Mouse (Mus musculus): ENCODE data around the gene Vamp4. TPM values are rescaled to one million over a fixed set of nuclear protein-coding genes. Genes with fewer than 3 reads are reported as not detected.

Gene Vamp4
- polyA plus RNA-seq, 1 experiment from 2014 or later, result 15.5 TPM

GRCm38 (mm10) chr1:162549615-162550283 lies 20.6 kb upstream of the Vamp4 start:
- Histone ChIP-seq H3K4me2 (0 out of 2 replicates have a peak overlapping the region, but pooled peaks have one; percentile 97), H3K4me1 (replicated peaks) (peaks cover 49% of the 10 kb centered on the region), H3K36me3 (peaks cover 18% of the 10 kb centered on the region), H3K4me3 (replicated peaks) (no peak overlapping the region), H3K9me3 (replicated peaks) (no peaks in the 10 kb centered on the region), H3K27me3 (no peaks in the 10 kb centered on the region), H3K9ac (no peak overlapping the region), H3K27ac (no peak overlapping the region)
- 67% methylated on average over 5 of the region's 5 CpGs for WGBS (ENCODE audit: insufficient replicate concordance)
- ATAC-seq (ENCODE audit: low read depth) (no peak), DNase-seq (no peak)

- peak overlapping the region; percentile 10; the same call in 1 of the 2 replicates for H3K4me2 ChIP-seq
- 24% methylated on average over 9 of the region's 9 CpGs for WGBS (ENCODE audit: insufficient replicate concordance)
- no peaks in the 10 kb centered on the region for H3K27me3 ChIP-seq
- no peak overlapping the region for H3K9ac ChIP-seq
- DNase-seq (no peak), ATAC-seq (ENCODE audit: low read depth) (peak; percentile 19)
- peaks cover 24% of the 10 kb centered on the region for H3K4me1 ChIP-seq (replicated peaks)
- H3K27ac ChIP-seq, result no peak overlapping the region
- H3K9me3 ChIP-seq (replicated peaks), result no peaks in the 10 kb centered on the region
- no peaks in the 10 kb centered on the region for H3K36me3 ChIP-seq
- no peak overlapping the region for H3K4me3 ChIP-seq (replicated peaks)
Observed at GRCm38 (mm10) chr1:162552956-162553355, 17.4 kb upstream of the Vamp4 start.

DNA sequence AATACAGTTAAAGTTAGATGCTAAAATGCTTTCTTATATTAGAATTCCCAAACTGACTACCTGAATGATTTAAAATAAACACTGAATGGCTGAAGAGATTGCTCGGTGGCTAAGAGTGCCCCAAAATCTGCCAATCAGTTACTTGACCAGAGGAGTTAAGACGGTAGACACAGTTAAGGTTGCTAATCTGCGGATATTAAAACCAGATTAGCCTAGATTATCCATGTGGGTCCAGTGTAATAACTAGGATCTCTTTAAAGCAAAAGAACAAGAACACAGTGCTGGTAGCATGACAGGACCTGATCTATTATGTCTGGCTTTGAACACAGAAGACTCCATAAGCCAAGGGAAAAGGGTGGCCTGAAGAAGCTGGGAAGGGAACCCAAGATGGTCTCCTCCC lies 16.1 kb upstream of the Vamp4 start:
- no peaks in the 10 kb centered on the region for H3K9me3 ChIP-seq (replicated peaks)
- H3K4me3 ChIP-seq (replicated peaks), result no peak overlapping the region
- H3K27me3 ChIP-seq, result no peaks in the 10 kb centered on the region
- H3K36me3 ChIP-seq, result no peaks in the 10 kb centered on the region
- no peak overlapping the region for H3K4me2 ChIP-seq
- peaks cover 18% of the 10 kb centered on the region for H3K4me1 ChIP-seq (replicated peaks)
- H3K9ac ChIP-seq, result no peak overlapping the region
- no peak for ATAC-seq (ENCODE audit: low read depth)
- H3K27ac ChIP-seq, result no peak overlapping the region
- 61% methylated on average over 3 of the region's 3 CpGs for WGBS (ENCODE audit: insufficient replicate concordance)
- DNase-seq, result no peak

- no peak overlapping the region for H3K4me3 ChIP-seq (replicated peaks)
- ATAC-seq (ENCODE audit: low read depth) (no peak), DNase-seq (no peak)
- no peak overlapping the region for H3K9ac ChIP-seq
- H3K27ac ChIP-seq, result no peak overlapping the region
- H3K9me3 ChIP-seq (replicated peaks), result no peaks in the 10 kb centered on the region
- no peak overlapping the region for H3K4me2 ChIP-seq
- no peaks in the 10 kb centered on the region for H3K36me3 ChIP-seq
- no peaks in the 10 kb centered on the region for H3K4me1 ChIP-seq (replicated peaks)
- WGBS (ENCODE audit: insufficient replicate concordance), result 22% methylated on average over 1 of the region's 1 CpGs
- H3K27me3 ChIP-seq, result peaks cover 14% of the 10 kb centered on the region
Observed at GRCm38 (mm10) chr1:162563236-162563635, 7.1 kb upstream of the Vamp4 start.

DNA sequence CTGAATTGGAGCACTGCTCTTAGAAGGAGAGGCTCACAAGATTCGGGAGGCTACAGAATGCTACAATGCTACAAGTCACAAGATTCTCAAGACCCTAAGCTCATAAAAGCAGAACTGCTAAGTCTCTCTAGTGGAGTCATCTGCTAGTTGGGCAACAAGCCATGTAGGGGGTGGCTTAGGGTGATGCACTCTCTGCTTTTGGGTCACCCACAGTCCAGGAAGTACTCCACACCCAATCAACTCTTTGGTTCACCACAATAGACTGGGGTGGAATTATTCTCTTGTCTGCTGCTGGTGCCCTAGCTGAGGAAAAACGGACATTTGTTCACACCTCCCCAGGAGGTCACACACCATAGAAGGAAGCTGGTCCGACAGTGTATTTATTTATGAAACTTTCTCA lies 5.3 kb upstream of the Vamp4 start:
- Histone ChIP-seq H3K4me1 (replicated peaks) (peaks cover 9% of the 10 kb centered on the region), H3K27me3 (peaks cover 10% of the 10 kb centered on the region), H3K27ac (no peak overlapping the region), H3K4me3 (replicated peaks) (no peak overlapping the region), H3K9ac (no peak overlapping the region), H3K4me2 (no peak overlapping the region), H3K36me3 (no peaks in the 10 kb centered on the region), H3K9me3 (replicated peaks) (no peaks in the 10 kb centered on the region)
- DNase-seq (no peak), ATAC-seq (ENCODE audit: low read depth) (peak; percentile 47; the same call in 1 of the 2 replicates)
- WGBS (ENCODE audit: insufficient replicate concordance), result 38% methylated on average over 3 of the region's 3 CpGs

GRCm38 (mm10) chr1:162567351-162567750 lies 3.0 kb upstream of the Vamp4 start:
- peaks cover 7% of the 10 kb centered on the region for H3K27me3 ChIP-seq
- DNase-seq (no peak), ATAC-seq (ENCODE audit: low read depth) (no peak)
- no peak overlapping the region for H3K9ac ChIP-seq
- no peaks in the 10 kb centered on the region for H3K9me3 ChIP-seq (replicated peaks)
- no peak overlapping the region for H3K4me2 ChIP-seq
- peaks cover 20% of the 10 kb centered on the region for H3K4me1 ChIP-seq (replicated peaks)
- 65% methylated on average over 3 of the region's 3 CpGs for WGBS (ENCODE audit: insufficient replicate concordance)
- no peak overlapping the region for H3K27ac ChIP-seq
- no peak overlapping the region for H3K4me3 ChIP-seq (replicated peaks)
- no peaks in the 10 kb centered on the region for H3K36me3 ChIP-seq

DNA sequence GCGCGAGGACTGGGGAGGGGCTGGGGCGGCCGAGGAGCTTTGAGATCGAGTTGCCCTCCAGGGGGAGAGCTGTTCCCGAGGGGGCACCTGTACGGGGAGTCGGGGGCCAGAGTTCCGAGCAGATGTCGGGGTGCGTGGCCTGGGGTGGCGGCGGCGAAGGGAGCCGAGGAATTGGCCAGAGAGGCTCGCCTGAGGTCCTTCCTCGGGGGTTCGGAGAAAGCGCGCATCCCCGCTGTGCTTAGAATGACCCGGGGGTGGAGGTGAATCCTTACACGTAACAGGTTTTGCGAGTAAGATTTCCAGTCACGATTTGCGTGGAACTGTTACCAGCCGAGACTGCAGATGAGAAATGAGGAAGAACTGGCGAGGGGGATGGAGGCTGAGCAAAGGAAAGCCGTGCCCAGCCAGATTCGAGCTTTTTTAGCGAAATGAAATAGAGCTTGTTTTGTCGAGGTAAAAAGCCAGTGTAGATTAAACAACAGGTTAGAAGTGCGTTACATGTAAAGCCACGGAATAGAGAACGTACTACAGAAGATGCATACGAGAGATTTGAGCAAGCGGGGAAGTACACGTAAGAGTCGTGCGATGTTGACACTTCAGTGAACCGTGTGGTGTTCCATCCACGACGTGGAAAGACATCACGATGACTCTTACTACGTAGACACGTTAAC lies 751 bp downstream of the Vamp4 start:
- H3K4me3 ChIP-seq (replicated peaks), result peak overlapping the region; percentile 96
- peaks cover 12% of the 10 kb centered on the region for H3K36me3 ChIP-seq
- under 1% methylated on average over 46 of the region's 46 CpGs for WGBS (ENCODE audit: insufficient replicate concordance)
- H3K27me3 ChIP-seq, result no peaks in the 10 kb centered on the region; the same call in 1 of the 2 replicates
- H3K4me2 ChIP-seq, result peak overlapping the region; percentile 98
- H3K9ac ChIP-seq, result peak overlapping the region; percentile 92
- peaks cover 20% of the 10 kb centered on the region for H3K4me1 ChIP-seq (replicated peaks)
- no peaks in the 10 kb centered on the region for H3K9me3 ChIP-seq (replicated peaks)
- ATAC-seq (ENCODE audit: low read depth) (peak; percentile 22), DNase-seq (peak; percentile 39)
- H3K27ac ChIP-seq, result peak overlapping the region; percentile 75

DNA sequence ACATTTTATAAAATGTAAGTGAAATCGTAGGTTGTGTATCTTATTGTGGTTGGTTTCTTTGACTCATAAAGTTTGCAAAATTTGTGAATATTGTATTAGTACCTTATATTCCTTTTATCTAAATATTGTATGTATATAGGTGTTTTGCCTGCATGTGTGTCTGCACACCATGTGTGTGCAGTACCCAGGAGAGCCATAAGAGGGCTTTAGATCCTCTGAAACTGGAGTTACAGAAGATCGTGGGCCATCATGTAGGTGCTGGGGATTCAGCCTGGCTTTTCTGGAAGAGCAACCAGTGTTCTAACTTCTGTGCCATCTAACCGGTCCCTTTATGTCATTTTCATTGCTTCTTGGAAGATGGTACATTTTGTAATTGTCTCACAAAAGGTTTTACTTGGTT lies 4.8 kb downstream of the Vamp4 start:
- no peak overlapping the region for H3K4me2 ChIP-seq
- ATAC-seq (ENCODE audit: low read depth) (no peak), DNase-seq (no peak)
- WGBS (ENCODE audit: insufficient replicate concordance), result 84% methylated on average over 3 of the region's 3 CpGs
- H3K4me1 ChIP-seq (replicated peaks), result peaks cover 10% of the 10 kb centered on the region
- H3K9me3 ChIP-seq (replicated peaks), result no peaks in the 10 kb centered on the region
- no peak overlapping the region for H3K27ac ChIP-seq
- H3K9ac ChIP-seq, result no peak overlapping the region
- no peaks in the 10 kb centered on the region for H3K27me3 ChIP-seq
- no peak overlapping the region for H3K4me3 ChIP-seq (replicated peaks)
- peaks cover 21% of the 10 kb centered on the region for H3K36me3 ChIP-seq

GRCm38 (mm10) chr1:162582884-162583283 lies 12.6 kb downstream of the Vamp4 start:
- Histone ChIP-seq H3K27ac (no peak overlapping the region), H3K9me3 (replicated peaks) (no peaks in the 10 kb centered on the region), H3K27me3 (no peaks in the 10 kb centered on the region), H3K4me3 (replicated peaks) (no peak overlapping the region), H3K36me3 (peaks cover 18% of the 10 kb centered on the region; the same call in 1 of the 2 replicates), H3K4me2 (no peak overlapping the region), H3K9ac (no peak overlapping the region), H3K4me1 (replicated peaks) (no peaks in the 10 kb centered on the region)
- WGBS (ENCODE audit: insufficient replicate concordance), result 79% methylated on average over 2 of the region's 2 CpGs
- no peak for DNase-seq
- ATAC-seq (ENCODE audit: low read depth), result no peak

- DNase-seq (no peak), ATAC-seq (ENCODE audit: low read depth) (no peak)
- no peak overlapping the region for H3K9ac ChIP-seq
- 63% methylated on average over 4 of the region's 4 CpGs for WGBS (ENCODE audit: insufficient replicate concordance)
- no peak overlapping the region for H3K4me3 ChIP-seq (replicated peaks)
- H3K9me3 ChIP-seq (replicated peaks), result no peaks in the 10 kb centered on the region
- H3K36me3 ChIP-seq, result peaks cover 11% of the 10 kb centered on the region; the same call in 1 of the 2 replicates
- no peak overlapping the region for H3K4me2 ChIP-seq
- H3K4me1 ChIP-seq (replicated peaks), result peaks cover 12% of the 10 kb centered on the region
- no peak overlapping the region for H3K27ac ChIP-seq
- no peaks in the 10 kb centered on the region for H3K27me3 ChIP-seq
Observed at GRCm38 (mm10) chr1:162586282-162586681, 16.0 kb downstream of the Vamp4 start.

DNA sequence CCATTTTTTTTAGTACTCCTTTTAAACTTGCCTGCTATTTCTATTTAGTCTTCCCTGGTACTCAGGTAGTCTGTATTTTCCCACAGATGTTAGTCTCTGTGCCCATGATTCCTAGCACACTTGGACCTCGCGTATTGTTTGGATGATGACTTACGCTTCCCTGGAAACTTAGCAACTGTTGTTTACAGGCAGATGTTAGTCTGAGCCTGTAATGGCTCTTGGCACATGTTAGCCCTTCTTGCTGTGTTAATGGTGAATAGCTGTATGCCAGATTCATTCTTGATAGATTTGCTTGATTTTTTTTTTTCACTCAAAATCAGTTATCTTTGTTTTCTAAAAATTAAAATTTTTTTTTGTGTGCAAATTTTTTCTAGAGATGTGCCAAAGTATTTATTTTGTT lies 18.3 kb downstream of the Vamp4 start:
- DNase-seq (no peak), ATAC-seq (ENCODE audit: low read depth) (no peak)
- Histone ChIP-seq H3K4me3 (replicated peaks) (no peak overlapping the region), H3K9ac (no peak overlapping the region), H3K36me3 (peaks cover 10% of the 10 kb centered on the region), H3K27me3 (no peaks in the 10 kb centered on the region), H3K4me1 (replicated peaks) (peaks cover 13% of the 10 kb centered on the region), H3K27ac (no peak overlapping the region), H3K4me2 (no peak overlapping the region), H3K9me3 (replicated peaks) (no peaks in the 10 kb centered on the region)
- WGBS (ENCODE audit: insufficient replicate concordance), result 89% methylated on average over 3 of the region's 3 CpGs

GRCm38 (mm10) chr1:162589443-162589842 lies 19.1 kb downstream of the Vamp4 start:
- WGBS (ENCODE audit: insufficient replicate concordance), result 38% methylated on average over 9 of the region's 9 CpGs
- H3K4me1 ChIP-seq (replicated peaks), result peaks cover 13% of the 10 kb centered on the region
- no peak overlapping the region for H3K9ac ChIP-seq
- H3K4me2 ChIP-seq, result no peak overlapping the region
- no peaks in the 10 kb centered on the region for H3K9me3 ChIP-seq (replicated peaks)
- no peak overlapping the region for H3K4me3 ChIP-seq (replicated peaks)
- no peaks in the 10 kb centered on the region for H3K27me3 ChIP-seq
- no peak overlapping the region for H3K27ac ChIP-seq
- ATAC-seq (ENCODE audit: low read depth) (no peak), DNase-seq (no peak)
- peaks cover 7% of the 10 kb centered on the region for H3K36me3 ChIP-seq
